Mouse (Mus musculus): ENCODE results near the gene Hoxb9.
A peak's percentile ranks its signal among the peaks of the same experiment; 100 is the strongest.

Hoxb9 gene

DNA sequence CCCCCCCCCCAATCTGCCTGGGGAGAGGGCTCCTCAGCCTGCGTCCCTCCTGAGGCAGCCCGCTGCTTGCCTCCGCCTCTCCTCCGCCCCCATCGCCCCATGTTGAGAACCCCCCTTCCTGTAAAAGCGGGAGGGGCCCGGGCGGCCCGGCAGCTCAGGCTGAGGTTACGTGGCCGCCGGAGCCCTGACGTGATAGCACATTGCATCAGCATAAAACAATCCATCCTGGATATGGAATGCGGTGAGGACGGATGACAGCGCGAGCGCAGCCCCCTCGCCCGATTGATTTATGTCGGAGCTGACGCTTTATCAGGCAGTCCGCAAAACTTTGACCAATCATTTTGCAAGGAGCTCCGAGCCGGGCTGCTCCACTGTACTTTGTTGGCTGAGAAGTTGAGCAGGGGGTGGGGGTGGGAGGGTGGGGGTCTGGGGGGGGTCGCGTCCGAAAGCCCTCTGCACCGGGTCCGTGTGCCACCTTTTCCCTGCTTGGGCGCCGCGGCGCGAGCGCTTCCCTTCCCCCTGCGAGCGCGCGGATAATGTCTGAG, at the start of gene Hoxb9:
Hoxb9 (plus strand) TSS at position 462 of the 545 bp plus-strand sequence.
- DNase-seq = no peak

DNA sequence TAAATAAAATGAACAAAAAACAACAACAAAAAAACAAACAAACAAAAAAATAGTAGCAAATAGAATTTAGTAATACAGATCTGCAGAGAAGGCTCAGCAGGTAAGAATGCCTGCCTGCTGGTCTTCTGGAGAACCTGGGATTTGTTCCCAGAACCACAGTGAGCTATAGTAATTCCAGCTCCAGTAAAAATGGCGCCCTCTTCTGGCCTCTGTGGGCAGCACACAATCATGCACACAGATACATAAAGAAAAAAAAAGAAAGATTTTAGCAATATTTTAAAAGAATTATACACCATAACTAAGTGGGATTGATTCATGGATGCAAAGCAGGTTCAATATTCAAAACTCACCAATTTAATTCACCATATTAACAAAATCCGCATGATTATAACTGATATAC, 47.4 kb upstream of the Hoxb9 start:
- no peak for DNase-seq

DNA sequence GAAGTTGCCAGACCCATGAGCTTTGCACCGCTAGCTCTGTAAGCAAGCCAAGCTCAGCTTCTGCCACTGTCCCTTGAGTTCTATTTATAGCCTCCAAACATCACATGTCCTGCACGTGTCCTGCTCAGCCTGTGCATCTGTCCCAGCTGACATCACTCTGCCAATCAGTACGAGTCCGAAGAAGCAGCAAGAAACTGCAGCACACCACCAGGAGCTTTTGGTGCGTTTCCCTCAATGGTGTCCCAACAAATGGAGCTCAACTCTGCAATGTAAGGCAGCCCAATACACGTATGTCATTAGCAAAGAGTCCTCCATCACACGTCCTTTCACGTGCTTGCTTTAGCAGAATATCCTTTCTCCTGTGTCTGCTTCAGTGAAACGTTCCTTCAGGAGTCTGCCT, 43.6 kb upstream of the Hoxb9 start:
- DNase-seq = no peak

DNA sequence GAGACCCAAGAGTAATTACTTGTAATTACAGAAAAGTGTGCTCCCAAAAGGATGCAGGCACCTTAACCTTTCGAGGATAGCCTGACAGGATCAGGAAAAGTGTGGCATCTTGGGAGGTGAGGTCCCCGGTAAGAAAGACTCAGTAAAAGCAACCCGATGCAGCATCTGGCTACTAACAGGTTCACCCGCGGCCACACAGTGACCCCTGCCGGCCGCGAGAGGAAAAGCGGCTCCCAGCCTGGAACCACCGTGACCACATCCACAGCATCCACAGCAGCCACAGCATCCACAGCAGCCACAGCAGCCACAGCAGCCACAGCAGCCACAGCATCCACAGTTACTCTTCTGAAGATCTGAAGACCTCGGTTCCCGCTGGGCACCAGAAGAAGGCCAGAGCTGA, 36.4 kb upstream of the Hoxb9 start:
- peak; percentile 35 for DNase-seq

DNA sequence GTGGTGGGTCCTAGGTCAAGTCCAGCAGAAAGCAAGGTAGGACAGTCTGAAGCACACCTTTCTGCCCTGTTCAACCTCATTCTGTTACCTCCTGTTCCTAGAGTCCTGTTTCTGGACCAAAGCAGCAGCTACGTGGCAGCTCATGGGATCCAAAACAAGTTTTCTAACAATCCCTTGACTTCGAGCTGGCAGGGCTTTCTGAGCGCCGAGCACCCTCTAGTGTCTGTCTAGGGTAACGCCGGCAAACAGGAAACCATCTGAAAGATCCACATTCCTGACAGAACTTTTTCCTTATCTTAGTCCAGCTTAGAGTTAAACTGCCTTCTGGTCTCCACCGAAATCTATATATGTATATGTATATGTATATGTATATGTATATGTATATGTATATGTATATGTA, 31.0 kb upstream of the Hoxb9 start:
- peak; percentile 28 for DNase-seq

DNA sequence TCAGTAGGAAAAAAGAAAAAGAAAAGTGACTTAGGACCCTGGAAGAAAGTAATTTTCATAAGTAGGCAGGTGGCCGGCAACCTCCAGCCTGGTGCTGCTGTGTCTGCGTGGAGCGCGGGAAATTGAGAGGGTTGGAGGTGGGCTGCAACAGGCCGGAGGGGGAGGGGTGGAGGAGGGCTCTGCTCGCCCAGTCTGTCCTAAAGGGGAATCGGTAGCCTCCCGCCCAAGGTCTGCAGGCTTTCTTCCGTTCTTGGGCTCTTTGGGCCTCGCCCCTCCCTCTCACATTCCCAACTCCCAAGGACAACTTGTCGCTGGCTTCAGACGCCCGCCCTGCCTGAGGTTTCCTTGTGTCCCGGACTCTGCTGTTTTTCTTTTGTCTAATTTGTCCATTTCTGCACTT, 20.4 kb upstream of the Hoxb9 start:
- DNase-seq = no peak

DNA sequence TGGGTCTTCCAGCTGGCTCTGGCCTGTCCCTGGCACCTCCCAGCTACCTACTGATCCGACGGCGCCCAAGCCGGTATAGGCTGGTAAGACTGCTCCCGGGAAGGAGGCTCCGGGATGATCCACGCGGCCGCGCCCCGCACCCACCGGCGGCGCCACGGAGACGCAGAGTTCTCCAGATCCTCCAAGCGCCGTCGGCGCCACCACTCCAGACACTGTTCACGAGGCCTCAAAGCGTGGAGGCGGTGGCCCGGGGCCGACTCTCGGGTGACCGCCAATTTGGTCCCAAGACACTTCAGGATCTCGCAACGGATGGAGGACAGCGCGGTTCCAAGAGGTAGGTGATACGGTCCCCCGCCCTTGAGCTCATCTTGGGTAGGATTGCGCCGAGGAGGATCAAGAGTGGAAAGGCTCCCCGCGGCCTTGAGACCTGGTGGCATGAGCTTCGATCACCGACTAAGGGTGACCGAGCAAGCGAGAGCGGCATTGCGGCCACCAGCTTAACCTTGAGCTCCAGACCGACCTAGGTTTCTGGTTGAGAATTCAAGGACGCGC, 19.7 kb upstream of the Hoxb9 start:
- no peak for DNase-seq

DNA sequence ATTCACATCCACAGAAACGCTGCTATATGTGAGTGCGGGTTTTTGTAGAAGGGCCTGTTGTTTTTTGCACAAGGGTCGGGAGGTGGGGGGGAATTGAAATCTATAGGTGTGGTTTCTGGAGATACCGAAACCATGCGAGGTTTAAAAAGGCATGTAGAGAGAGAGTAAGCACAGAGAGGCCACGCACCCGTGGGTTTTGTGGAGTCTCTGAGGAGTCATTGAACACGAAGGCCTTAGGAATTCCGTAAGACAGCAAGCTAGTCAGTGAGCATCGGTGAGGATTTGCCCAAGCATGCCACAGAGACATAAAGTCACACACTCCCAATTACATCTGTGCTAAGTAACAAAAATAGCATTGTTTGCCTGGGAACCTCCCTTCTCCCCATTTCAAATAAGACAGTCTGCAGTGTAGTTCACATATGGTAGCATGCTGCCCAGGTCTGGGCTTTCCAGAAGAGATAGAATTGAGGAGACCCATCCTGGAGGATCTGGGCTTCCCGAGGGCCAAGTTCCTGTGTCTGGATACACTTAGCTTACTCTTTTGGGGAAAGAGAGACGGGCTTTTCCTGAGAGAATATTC, 18.6 kb upstream of the Hoxb9 start:
- DNase-seq = no peak

DNA sequence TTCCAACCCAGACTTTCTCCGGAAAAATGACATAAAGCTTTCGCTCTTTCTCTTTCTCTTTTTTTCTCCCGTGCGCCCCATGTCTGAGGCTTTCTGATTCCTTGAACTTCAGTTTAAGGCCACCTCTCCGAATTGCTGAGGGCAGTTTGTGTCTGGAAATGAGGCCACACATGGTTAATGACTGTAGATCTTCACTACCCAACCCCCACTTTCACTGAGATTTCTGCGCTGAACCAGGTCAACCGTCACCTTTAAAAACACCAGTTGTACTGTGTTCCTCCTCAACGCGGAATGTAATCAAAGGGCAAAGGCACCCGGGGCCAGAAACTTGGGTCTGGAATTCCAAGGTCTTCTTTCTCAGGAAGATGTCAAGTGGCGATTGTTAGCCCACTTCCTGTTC, 17.0 kb upstream of the Hoxb9 start:
- no peak for DNase-seq

DNA sequence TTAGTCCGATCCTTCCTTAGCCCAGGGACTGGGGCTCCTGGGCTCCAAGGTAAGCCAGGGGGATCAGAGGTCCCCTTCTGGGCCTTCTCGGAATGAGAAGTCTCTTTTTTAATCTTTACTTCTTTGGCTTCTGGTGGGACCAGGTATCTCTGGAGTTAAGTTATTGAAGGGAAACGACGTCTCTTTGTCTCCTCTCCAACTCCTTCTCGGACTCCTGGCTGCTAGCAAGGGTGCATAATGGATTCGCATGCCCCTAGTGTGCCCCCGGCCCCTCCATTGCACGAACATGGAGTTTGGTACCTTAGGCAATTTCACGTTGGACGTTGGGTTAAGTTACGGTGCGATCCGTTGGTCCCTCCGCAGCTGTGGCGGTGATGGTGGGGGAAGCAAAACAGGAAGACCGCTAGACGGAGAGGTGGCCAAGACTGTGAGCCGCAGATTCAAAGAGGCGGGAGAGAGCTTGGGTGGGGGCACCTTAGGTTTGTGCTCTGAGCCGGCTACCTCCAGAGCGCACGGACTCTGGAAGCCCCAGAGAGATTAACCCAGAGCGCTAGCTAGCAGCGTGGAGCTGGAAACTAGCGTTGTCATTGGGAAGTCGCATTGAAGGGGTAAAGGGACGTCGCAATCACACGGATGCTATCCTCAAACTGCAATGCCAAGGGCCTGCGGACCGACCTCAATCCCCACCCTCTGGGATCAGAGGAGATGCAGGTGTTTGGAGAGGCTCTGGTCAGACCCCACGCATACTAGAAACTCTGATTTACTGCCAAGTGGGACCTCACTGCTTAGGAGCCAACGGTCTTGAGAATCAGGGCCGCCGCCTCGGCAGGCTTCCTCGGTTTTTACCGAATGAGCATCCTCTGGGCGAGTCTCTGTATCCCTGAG, 15.9 kb upstream of the Hoxb9 start:
- DNase-seq = no peak

DNA sequence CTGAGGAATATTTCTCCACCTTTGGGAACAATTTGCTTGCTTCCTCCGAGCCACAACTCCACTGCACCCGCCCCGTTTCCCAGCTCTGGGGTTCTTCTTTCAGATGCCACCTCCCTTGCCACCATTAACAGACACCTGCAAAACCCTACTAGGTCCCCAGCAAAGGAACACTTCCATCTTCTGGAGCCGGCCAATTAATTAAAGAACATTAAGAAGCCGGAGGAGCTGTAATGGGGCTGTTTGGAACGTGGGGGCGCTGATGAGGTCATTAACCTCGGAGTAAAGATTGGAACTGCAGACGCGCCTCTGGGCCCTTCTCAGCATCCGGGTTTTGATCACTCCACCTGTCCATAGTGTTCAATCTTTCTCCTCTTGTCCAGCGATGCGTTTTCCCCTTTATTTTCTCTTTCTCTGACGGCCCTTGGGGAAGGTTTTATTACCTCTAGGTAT, 15.2 kb upstream of the Hoxb9 start:
- no peak for DNase-seq

DNA sequence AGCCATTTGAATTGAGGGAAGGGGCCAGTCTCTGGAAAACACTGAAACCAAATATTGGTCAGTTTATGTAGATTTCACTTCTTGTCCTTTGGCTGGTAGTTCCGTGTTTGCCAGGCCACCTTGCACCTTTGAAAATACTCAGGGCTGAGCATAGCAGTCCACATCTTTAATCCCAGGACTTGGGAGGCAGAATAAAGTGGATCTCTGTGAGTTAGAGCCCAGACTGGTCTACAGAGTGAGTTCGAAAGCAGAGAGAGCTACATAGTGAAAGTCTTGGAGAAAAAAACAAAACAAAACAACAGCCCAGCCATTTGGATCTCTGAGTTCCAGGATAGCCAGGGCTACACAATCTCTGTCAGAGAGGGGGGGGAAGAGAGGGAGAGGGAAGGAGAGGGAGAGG, 14.1 kb upstream of the Hoxb9 start:
- DNase-seq = no peak

DNA sequence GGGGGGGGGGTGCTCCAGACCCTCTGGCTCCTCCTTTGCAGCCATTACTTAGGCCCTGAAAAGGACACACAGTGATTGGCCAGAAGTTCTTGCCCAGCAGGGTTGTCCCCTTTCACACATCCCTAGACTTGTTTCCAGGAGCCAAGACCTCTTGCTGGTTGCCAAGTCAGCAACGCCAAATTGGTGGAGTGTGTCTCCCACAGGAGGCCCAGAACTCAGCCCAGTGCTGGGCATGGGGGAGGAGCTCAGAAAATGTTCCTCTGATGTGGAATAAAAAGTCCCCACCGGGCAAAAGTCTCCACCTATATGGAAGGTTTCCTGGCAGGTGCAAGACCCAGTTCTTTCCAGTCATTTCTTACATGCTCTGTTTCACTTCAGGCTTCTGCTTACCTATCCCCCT, 12.2 kb upstream of the Hoxb9 start:
- DNase-seq = no peak

DNA sequence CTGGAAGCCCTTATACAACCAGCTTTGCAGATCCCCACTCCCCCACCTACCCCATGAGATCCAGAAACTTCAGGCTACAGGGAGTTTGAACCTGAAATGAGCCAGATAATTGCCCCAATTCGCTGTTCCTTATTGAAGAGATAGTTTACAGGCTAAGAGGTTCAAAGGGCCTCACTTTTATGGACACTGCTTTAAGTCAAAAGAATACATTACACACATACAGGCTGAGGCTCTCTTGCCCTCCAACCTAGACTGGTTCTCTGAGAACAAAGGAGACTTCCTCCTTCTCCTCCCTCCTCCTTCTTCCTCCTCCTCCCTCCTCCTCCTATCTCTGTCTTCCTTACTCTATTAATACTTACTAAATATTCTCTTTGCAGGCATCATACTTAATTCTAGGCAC, 11.7 kb upstream of the Hoxb9 start:
- no peak for DNase-seq

DNA sequence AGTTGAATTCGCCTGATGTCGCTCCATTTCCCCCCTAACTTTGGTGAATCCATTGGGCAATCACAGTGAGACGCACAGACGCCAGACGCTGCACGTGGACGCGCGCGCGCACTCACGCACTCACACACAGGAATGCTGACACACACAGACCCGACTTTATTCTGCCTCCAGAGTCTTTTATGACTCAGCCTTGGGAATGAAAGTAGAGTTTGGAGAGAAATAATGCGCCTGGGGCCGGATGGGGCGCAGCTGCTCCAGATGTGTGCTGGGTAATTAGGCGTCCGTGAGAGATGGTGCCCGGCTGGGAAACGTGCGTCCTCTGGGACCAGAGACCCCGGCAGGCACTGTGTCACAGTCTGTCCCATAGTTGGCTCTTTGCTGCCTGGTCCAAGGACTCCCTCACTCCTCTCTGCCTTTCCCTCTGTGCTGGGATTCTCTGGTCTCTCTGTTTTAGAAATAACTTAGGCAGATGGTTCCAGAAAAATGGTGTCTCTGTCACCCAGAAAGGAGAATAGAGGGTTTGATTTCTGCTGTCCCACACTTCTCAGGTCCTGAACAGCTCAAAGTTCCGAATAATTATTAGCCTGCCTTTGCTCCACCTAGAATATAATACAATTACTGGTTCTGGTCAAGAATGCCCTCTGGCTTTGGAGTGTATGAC, 10.8 kb upstream of the Hoxb9 start:
- DNase-seq = no peak

DNA sequence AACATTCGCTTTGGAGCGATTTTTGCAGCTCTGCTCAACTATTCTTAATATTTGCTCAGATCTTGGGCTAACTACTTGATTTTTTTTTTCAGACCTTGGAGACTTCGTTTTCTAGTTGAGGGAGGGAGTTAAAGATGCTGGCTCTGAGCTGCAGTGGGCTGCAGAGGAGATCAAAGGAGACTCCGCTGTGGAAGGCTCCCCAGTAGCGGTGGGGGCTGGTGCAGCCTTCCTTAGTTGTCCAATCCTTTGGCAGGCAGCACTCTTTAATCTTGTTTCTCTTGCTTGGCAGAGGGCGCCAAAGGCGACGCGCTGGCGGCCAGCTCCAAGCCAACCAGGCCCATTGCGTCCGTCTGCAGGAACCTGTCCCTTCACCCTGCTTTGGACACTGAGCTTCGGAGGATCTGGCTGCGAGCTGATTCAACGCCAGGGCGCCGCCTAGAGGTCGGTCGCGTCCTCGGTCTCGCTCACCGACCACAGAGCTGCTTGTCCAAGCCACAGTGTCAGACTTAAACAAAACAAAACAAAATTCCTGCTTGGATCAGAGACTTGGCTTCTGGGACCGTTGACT, 9.8 kb upstream of the Hoxb9 start:
- peak; percentile 62 for DNase-seq

DNA sequence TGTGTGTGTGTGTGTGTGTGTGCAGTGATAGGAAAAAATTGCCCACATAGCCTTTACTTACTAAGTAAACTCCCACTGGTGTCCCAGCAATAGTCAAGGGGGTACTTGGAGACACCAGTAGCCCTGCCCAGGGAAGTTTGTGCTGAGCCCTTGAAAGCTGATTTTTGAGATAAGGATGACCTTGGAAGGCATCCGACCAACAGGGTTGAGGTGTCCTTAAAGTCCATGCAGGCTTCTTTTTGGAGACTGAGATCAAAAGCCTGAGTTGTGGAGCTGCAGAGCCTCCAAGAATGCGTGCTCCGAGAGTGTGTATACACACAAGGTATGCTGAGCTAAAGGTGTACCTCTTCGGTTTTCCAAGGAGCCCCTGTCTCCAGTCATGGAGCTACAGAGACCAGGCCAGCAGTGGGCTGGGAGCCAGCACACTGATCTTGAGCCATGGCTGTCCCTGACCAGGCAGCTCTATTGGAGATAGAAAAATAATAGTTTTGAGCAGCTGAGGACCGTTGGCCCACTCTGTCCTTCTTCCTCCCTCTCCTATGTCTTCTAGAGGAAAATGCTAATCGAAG, 8.9 kb upstream of the Hoxb9 start:
- DNase-seq = no peak

DNA sequence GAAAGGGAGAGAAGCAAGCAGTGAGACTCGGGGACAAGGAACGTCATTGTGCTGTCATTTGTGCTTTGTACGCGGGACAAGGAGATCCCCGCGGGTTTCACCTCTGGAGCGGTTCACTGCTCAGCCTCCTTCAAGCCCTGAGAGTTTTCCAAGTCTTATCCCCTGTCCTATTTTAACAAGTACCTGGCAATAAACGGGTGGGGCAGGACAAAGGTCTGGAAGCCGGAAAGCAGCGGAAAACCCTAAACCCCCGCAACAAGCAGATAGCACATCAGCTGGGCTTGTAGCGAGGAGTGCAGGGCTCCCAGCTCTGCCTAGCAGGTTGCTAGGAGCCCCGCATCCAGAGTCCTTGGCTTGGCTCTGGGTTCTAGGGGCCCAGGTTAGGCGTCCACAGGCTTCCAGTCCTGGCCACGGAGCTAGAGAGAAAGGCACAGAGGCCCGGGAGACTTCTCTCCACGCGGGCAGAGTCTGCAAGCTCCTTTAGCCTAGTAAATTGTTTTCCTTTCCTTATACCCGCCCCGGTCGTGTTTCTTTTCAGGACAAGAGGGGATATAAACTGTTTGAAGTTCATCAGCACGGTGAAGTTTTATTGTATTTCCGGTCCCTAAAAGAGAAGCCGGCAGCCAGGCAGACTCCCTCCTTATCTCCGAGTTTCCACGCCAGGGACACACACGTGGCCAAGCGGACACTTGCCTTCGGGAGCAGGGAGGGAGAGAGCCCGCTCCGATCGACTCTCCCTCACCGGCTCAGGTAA, 7.4 kb upstream of the Hoxb9 start:
- DNase-seq = no peak

DNA sequence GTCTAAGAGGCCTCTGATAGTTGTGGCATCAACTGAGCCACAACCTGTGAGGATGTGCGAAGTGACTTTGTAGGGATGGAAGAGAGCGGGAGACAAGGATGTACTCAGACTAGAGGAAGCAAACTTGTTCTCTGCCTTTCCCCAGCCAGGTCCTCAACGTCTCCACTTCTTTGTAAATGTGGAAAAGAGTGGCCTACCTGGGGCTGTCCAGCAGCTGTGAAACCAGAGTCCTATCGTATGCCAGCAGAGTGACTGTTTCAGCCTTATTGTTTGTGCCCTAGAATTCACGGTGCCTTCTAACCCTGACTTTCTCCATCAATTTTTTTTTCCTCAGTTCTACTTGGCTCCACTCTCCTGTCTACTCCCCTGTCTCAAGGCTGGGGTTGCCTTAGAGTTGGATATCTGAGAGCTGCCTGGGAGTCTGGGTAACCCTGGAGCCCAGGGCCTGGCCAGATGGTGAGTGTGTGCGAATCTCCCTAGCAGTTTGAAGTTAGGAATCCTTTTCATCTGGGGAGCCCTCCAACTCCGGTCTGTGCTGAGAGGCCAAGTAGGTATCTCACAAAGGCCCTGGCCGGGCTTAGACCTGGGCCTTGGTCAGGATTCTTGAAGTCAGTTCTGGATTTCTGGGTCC, 6.8 kb upstream of the Hoxb9 start:
- no peak for DNase-seq

DNA sequence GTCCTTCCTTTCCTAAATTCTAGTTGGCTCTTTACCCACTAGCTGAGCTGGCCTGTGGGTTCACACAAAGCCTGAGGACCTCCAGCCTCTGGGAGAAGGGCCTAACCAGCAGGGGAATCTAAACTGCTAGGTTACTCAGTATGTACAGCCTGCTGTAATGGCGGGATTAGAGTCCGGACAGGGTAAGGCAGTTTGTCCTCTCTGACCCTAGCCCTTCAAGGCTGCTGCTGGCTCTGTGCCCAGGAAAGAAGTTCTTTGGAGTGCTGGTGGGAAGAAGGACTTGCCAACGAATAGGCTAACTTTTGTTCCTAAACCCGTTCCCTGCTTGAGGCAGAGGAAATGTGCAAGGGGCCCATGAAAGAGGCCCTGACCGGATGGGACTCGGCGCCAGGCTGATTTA, 5.3 kb upstream of the Hoxb9 start:
- DNase-seq = no peak

All from thymus, postnatal 25 days (tissue).